Mouse (Mus musculus): ENCODE data around the gene Ap4m1. TPM values are rescaled to one million over a fixed set of nuclear protein-coding genes. Genes with fewer than 3 reads are reported as not detected.
A peak's percentile ranks its signal among the peaks of the same experiment; 100 is the strongest.

Ap4m1 gene
- polyA plus RNA-seq, 1 experiment from 2014 or later: 12.6 TPM

- H3K9me3 ChIP-seq (replicated peaks): no peaks in the 10 kb centered on the region
- H3K27me3 ChIP-seq (replicated peaks): no peaks in the 10 kb centered on the region
- no peak overlapping the region for H3K4me3 ChIP-seq
- peaks cover 9% of the 10 kb centered on the region for H3K4me1 ChIP-seq (replicated peaks)
- no peak overlapping the region for H3K9ac ChIP-seq
- peaks cover 60% of the 10 kb centered on the region for H3K36me3 ChIP-seq
- H3K4me2 ChIP-seq: no peak overlapping the region
- H3K27ac ChIP-seq (ENCODE audit: poor library complexity, severe bottlenecking): no peak overlapping the region
- no peak for ATAC-seq (ENCODE audit: insufficient number of reproducible peaks, low FRiP score)
- 79% methylated on average over 10 of the region's 10 CpGs for WGBS
Observed at GRCm38 (mm10) chr5:138163610-138164009, 8.2 kb upstream of the Ap4m1 start.

DNA sequence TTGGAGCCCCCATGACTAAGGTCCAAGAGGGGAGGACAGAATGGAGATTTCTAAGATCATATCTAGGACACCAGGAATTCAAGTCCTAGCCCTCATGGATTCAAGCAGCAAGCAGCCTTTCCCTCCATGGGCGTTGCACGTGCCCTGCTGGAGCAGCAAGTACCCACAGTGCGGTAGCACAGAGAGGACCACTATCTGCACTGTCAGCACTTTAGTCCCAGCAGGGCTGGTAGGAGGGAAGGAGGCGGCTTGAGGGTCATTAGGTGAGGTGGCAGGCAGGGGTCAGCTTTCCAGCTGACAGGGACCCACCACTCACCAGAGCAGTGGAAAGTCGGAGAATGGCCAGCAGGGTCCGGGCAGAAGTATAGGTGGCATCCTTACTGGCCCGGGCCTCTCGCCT is 6.2 kb upstream of the Ap4m1 start:
- no peak overlapping the region for H3K4me3 ChIP-seq
- no peak overlapping the region for H3K27ac ChIP-seq (ENCODE audit: poor library complexity, severe bottlenecking)
- H3K4me2 ChIP-seq: no peak overlapping the region
- H3K27me3 ChIP-seq (replicated peaks): no peaks in the 10 kb centered on the region
- H3K36me3 ChIP-seq: peaks cover 74% of the 10 kb centered on the region
- H3K4me1 ChIP-seq (replicated peaks): peaks cover 16% of the 10 kb centered on the region
- 78% methylated on average over 8 of the region's 8 CpGs for WGBS
- ATAC-seq (ENCODE audit: insufficient number of reproducible peaks, low FRiP score): no peak
- no peaks in the 10 kb centered on the region for H3K9me3 ChIP-seq (replicated peaks)
- no peak overlapping the region for H3K9ac ChIP-seq

GRCm38 (mm10) chr5:138170936-138171561 is 753 bp upstream of the Ap4m1 start:
- Histone ChIP-seq H3K4me2 (peak overlapping the region; percentile 92), H3K4me1 (replicated peaks) (peaks cover 17% of the 10 kb centered on the region), H3K36me3 (peaks cover 61% of the 10 kb centered on the region), H3K9ac (peak overlapping the region; percentile 86), H3K27me3 (replicated peaks) (no peaks in the 10 kb centered on the region), H3K27ac (ENCODE audit: poor library complexity, severe bottlenecking) (peak overlapping the region; percentile 97), H3K4me3 (peak overlapping the region; percentile 81), H3K9me3 (replicated peaks) (no peaks in the 10 kb centered on the region)
- WGBS: under 1% methylated on average over 47 of the region's 47 CpGs
- ATAC-seq (ENCODE audit: insufficient number of reproducible peaks, low FRiP score): peak; percentile 91

DNA sequence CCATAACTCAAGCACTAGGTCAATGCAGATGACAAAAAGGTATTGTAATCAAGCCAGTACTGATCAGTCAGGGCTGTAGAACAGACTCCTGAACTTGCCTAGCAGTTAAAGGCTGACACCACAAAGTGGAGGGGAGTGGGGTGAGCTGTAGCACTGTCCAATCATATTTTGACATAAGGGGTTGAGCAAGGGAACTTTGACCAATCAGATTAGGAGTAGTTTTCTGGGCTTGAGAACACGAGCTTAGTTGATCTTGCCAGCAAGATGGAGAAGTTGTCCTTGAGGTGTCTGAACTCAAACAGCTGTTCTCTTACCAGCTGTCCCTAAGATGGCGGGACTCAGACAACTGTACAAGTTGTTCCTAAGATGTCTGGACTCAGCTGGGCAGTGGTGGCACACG is 1.4 kb downstream of the Ap4m1 start:
- Histone ChIP-seq H3K9me3 (replicated peaks) (no peaks in the 10 kb centered on the region), H3K4me1 (replicated peaks) (peaks cover 17% of the 10 kb centered on the region), H3K36me3 (peaks cover 60% of the 10 kb centered on the region), H3K4me2 (peak overlapping the region; percentile 92), H3K27me3 (replicated peaks) (no peaks in the 10 kb centered on the region), H3K27ac (ENCODE audit: poor library complexity, severe bottlenecking) (no peak overlapping the region), H3K9ac (no peak overlapping the region), H3K4me3 (no peak overlapping the region; the same call in 1 of the 2 replicates)
- no peak for ATAC-seq (ENCODE audit: insufficient number of reproducible peaks, low FRiP score)
- 84% methylated on average over 3 of the region's 3 CpGs for whole genome bisulfite sequencing

- no peaks in the 10 kb centered on the region for H3K9me3 ChIP-seq (replicated peaks)
- H3K4me1 ChIP-seq (replicated peaks): peaks cover 17% of the 10 kb centered on the region
- peak within 1 kb of the TSS; percentile 91 for H3K9ac ChIP-seq
- no peaks in the 10 kb centered on the region for H3K27me3 ChIP-seq (replicated peaks)
- under 1% methylated on average over 31 of the region's 31 CpGs for WGBS
- H3K4me2 ChIP-seq: peak within 1 kb of the TSS; percentile 75
- peak; percentile 88 for ATAC-seq (ENCODE audit: insufficient number of reproducible peaks, low FRiP score)
- H3K27ac ChIP-seq (ENCODE audit: poor library complexity, severe bottlenecking): peak within 1 kb of the TSS; percentile 65; the same call in 1 of the 2 replicates
- peak within 1 kb of the TSS; percentile 84 for H3K4me3 ChIP-seq
- H3K36me3 ChIP-seq: peaks cover 32% of the 10 kb centered on the region
Observed at GRCm38 (mm10) chr5:138186950-138187638, 15.3 kb downstream of the Ap4m1 start, which contains the start of the genes Taf6 and Cnpy4. Gene Taf6 (minus strand): TSS chr5:138187451. Gene Cnpy4 (plus strand): TSS chr5:138187485.

- peak overlapping the region; percentile 84 for H3K4me3 ChIP-seq
- H3K27me3 ChIP-seq (replicated peaks): no peaks in the 10 kb centered on the region
- ATAC-seq (ENCODE audit: insufficient number of reproducible peaks, low FRiP score): peak; percentile 88
- peaks cover 30% of the 10 kb centered on the region for H3K36me3 ChIP-seq
- H3K9me3 ChIP-seq (replicated peaks): no peaks in the 10 kb centered on the region
- peak overlapping the region; percentile 75 for H3K4me2 ChIP-seq
- peak overlapping the region; percentile 50; the same call in 1 of the 2 replicates for H3K27ac ChIP-seq (ENCODE audit: poor library complexity, severe bottlenecking)
- WGBS: under 1% methylated on average over 10 of the region's 10 CpGs
- H3K4me1 ChIP-seq (replicated peaks): peaks cover 17% of the 10 kb centered on the region
- H3K9ac ChIP-seq: peak overlapping the region; percentile 91
Observed at GRCm38 (mm10) chr5:138187661-138188306, 16.0 kb downstream of the Ap4m1 start.

DNA sequence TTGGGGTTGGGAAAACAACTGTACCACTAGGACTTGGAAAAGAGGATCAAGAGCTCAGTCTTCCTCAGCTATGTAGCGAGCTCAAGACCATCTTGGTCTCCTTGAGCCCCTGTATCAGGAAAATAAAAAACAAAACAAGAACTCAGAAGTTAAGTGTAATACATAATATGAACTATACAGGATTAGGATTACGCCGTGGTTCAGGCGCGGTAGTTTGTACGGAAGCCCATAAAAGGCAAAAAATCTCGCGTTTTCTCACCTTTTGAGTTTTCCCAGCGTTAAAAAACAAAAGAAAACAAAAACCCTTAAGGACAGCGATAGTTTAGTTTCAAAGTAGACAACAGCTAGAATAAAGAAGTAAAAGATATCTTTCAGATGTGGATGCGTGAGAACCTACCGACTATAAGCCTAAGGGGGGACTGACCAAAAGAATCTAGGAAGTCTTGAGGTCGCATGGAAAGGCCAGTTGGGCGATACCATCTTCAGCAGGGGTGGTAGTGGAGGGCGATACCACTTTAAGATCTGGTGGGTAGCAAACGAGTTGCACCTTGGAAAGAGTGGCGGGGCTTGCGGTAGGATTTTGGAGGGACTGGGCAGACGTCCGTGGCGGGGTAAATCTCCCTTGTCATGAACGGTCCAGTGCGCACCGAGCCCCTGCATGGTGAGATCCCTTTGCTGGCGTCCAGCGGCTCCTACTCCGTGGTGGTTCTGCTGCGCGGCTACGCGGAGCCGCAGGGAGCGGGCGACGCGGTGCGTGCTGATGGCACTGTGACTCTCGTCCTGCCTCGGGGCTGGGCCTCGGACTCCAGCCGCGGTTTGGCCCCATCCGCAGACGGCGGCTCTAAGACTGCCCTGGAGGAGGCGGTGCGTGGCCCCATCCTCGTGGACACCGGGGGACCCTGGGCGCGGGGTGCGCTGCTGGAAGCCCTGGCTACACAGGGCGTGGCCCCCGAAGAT is 22.2 kb downstream of the Ap4m1 start, which contains the start of gene Mblac1:
Gene Mblac1 (plus strand): TSS at position 544 of the 957 bp plus-strand sequence.
- no peaks in the 10 kb centered on the region for H3K9me3 ChIP-seq (replicated peaks)
- peak within 1 kb of the TSS; percentile 84 for H3K27ac ChIP-seq (ENCODE audit: poor library complexity, severe bottlenecking)
- 0 out of 2 replicates have a peak, but pooled peaks cover 3% of the 10 kb centered on the region for H3K4me1 ChIP-seq (replicated peaks)
- H3K27me3 ChIP-seq (replicated peaks): no peaks in the 10 kb centered on the region
- 7% methylated on average over 54 of the region's 54 CpGs for WGBS
- H3K36me3 ChIP-seq: peaks cover 19% of the 10 kb centered on the region
- peak within 1 kb of the TSS; percentile 71 for H3K4me3 ChIP-seq
- H3K9ac ChIP-seq: peak within 1 kb of the TSS; percentile 87
- peak within 1 kb of the TSS; percentile 87 for H3K4me2 ChIP-seq
- ATAC-seq (ENCODE audit: insufficient number of reproducible peaks, low FRiP score): peak; percentile 89

GRCm38 (mm10) chr5:138194755-138195345 is 23.0 kb downstream of the Ap4m1 start:
- WGBS: 1% methylated on average over 29 of the region's 29 CpGs
- peak; percentile 66 for ATAC-seq (ENCODE audit: insufficient number of reproducible peaks, low FRiP score)
- H3K4me1 ChIP-seq (replicated peaks): 0 out of 2 replicates have a peak, but pooled peaks cover 3% of the 10 kb centered on the region

DNA sequence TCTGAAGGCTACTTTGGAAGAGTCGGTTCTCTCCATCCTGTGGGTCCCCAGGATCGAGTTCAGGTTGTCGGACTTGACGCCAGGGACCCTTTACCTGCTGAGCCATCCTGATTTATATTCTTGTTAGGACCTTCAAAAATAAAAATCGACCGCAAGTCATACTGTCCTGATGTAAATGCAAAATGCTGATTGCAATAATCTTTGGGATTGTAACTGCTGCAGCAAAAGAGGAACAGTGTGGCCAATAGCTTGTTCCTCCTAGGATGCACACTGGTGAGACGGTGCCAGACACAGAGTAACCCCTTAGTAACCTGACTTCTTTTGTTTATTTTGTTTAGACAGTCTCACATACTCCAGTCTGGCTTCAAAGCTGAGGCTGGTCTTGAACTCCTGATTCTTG is 23.7 kb downstream of the Ap4m1 start:
- H3K4me2 ChIP-seq: peak overlapping the region; percentile 87
- no peaks in the 10 kb centered on the region for H3K27me3 ChIP-seq (replicated peaks)
- H3K27ac ChIP-seq (ENCODE audit: poor library complexity, severe bottlenecking): no peak overlapping the region
- 79% methylated on average over 7 of the region's 7 CpGs for WGBS
- H3K9me3 ChIP-seq (replicated peaks): no peaks in the 10 kb centered on the region
- peaks cover 16% of the 10 kb centered on the region for H3K36me3 ChIP-seq
- ATAC-seq (ENCODE audit: insufficient number of reproducible peaks, low FRiP score): no peak
- 0 out of 2 replicates have a peak, but pooled peaks cover 3% of the 10 kb centered on the region for H3K4me1 ChIP-seq (replicated peaks)
- peak overlapping the region; percentile 87; the same call in 1 of the 2 replicates for H3K9ac ChIP-seq
- peak overlapping the region; percentile 71; the same call in 1 of the 2 replicates for H3K4me3 ChIP-seq

More at GRCm38 (mm10) chr5:138194755-138195345, 23.0 kb downstream of the Ap4m1 start:
- Histone ChIP-seq H3K27me3 (replicated peaks) (no peaks in the 10 kb centered on the region), H3K27ac (ENCODE audit: poor library complexity, severe bottlenecking) (peak overlapping the region; percentile 84), H3K4me2 (peak overlapping the region; percentile 87), H3K9me3 (replicated peaks) (no peaks in the 10 kb centered on the region), H3K4me3 (peak overlapping the region; percentile 71), H3K9ac (peak overlapping the region; percentile 87), H3K36me3 (peaks cover 16% of the 10 kb centered on the region)

DNA sequence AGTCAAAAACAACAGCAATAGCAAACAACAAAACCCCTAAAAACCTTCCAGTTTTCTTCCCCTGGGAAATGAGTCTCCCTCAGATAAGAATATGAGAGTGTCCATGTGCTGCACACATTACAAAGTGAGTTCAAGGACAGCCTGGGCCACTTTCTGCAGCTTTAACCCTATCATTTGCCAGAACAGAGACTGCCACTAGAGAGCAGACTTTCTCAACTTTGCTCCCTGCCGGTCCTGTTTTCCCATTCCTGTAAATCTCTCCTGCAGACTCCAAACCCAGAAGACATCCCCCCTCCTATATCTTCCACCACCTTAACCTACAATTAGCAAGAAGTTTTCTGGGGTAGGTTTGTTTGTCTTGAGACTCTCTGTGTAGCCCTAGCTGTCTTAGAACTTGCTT is 27.8 kb downstream of the Ap4m1 start:
- Histone ChIP-seq H3K4me3 (no peak overlapping the region), H3K27ac (ENCODE audit: poor library complexity, severe bottlenecking) (no peak overlapping the region), H3K4me2 (no peak overlapping the region), H3K9ac (no peak overlapping the region), H3K27me3 (replicated peaks) (no peaks in the 10 kb centered on the region), H3K4me1 (replicated peaks) (0 out of 2 replicates have a peak, but pooled peaks cover 3% of the 10 kb centered on the region), H3K36me3 (no peaks in the 10 kb centered on the region), H3K9me3 (replicated peaks) (peaks cover 9% of the 10 kb centered on the region)
- ATAC-seq (ENCODE audit: insufficient number of reproducible peaks, low FRiP score): no peak
- WGBS: 11% methylated on average over 1 of the region's 1 CpGs
